Mouse (Mus musculus): ENCODE measurements at regions not wholly inside any gene's neighbourhood (a gene's known extent, or its start where the extent isn't known, plus 50 kb on each side); places are given as distances from the start of the nearest gene placed in this dataset.

- no peak for TF ChIP-seq CTCF (IDR thresholded peaks at IDR 0.05; ENCODE audit: low read depth, low read length)
- no peak for TF ChIP-seq GATA1 (IDR thresholded peaks at IDR 0.05; ENCODE audit: borderline replicate concordance, low read length)
- no peak for TF ChIP-seq TAL1 (conservative IDR thresholded peaks at IDR 0.05; ENCODE audit: low read depth, low read length)
- TF ChIP-seq POLR2AphosphoS5 (IDR thresholded peaks at IDR 0.05; ENCODE audit: insufficient replicate concordance, low read depth, low read length), result no peak
- no peak for TF ChIP-seq GATA2 (IDR thresholded peaks at IDR 0.05; ENCODE audit: borderline replicate concordance, low read depth, low read length)
Observed at GRCm38 (mm10) chr14:105431584-105431983, 173.2 kb downstream of the Ndfip2 start.
